Mouse (Mus musculus) gastrocnemius, postnatal 10 days (tissue): ENCODE data around the gene Gng7. TPM values are rescaled to one million over a fixed set of nuclear protein-coding genes. Genes with fewer than 3 reads are reported as not detected.

ENCODE experiments used
- DNase-seq: peaks from one replicate; pipeline ENCODE4 v3.0.0; 2021; ENCODE audit warnings: mixed read lengths
- total RNA-seq, 2 experiments: library from RNA; stranded (reverse); gene quantifications; 2 replicates each; pipeline ENCODE4 v1.2.3; 2021

Gene Gng7
- total RNA-seq, 2 experiments from 2014 or later, result 1.7 to 2.0 TPM

DNA sequence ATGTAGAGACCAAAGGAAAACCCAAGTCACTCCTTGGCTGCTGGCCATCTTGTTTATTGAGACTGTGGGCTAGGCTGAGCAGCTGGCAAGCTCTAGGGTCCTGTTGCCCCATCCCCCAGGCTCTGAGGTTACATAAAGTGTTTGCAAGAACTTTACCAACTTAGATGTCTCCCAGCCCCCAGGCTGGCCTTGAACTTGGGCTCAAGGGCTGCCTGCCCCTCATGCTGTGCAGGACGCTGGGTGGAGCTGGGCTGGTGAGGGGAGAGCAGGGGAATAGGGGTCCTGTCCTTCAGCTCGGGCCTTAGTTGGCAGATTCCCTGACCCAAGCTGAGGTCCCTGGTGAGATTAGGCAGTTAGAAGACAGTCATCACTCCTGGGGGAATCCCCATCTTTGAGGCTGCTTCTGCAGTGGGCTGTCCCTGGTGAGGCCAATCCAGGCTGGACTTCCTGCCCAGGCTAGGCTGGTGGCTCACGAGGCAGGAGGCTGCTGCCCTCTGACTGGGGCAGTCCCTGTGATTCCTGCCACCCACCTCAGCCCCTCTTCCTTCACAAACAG lies 47.6 kb downstream of the Gng7 start:
- DNase-seq, result no peak

- DNase-seq, result no peak
Measured at GRCm38 (mm10) chr10:80966296-80966695, 48.4 kb downstream of the Gng7 start.

- DNase-seq, result no peak
Measured at GRCm38 (mm10) chr10:80963031-80963975, 51.4 kb downstream of the Gng7 start.

DNA sequence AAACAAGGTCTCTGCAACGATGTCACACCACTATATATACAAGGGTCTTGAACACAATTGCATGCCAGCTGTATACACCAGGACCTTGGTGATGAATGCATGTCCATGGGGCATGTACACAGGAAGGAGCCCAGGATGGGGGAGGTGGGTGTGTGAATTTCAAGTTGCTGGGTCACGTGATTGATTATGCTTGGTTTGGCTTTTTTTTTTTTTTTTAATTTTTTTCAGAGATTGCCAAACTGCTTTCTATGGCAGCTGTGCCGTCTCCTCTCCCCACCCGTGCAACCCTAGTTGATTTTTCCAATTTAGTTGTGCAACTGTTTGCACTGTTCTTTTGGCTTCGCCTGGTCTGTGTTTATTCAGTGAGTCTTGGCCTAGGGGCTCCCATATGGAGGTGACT lies 52.2 kb downstream of the Gng7 start:
- DNase-seq, result no peak

- DNase-seq, result no peak
Measured at GRCm38 (mm10) chr10:80962051-80962472, 52.7 kb downstream of the Gng7 start.

DNA sequence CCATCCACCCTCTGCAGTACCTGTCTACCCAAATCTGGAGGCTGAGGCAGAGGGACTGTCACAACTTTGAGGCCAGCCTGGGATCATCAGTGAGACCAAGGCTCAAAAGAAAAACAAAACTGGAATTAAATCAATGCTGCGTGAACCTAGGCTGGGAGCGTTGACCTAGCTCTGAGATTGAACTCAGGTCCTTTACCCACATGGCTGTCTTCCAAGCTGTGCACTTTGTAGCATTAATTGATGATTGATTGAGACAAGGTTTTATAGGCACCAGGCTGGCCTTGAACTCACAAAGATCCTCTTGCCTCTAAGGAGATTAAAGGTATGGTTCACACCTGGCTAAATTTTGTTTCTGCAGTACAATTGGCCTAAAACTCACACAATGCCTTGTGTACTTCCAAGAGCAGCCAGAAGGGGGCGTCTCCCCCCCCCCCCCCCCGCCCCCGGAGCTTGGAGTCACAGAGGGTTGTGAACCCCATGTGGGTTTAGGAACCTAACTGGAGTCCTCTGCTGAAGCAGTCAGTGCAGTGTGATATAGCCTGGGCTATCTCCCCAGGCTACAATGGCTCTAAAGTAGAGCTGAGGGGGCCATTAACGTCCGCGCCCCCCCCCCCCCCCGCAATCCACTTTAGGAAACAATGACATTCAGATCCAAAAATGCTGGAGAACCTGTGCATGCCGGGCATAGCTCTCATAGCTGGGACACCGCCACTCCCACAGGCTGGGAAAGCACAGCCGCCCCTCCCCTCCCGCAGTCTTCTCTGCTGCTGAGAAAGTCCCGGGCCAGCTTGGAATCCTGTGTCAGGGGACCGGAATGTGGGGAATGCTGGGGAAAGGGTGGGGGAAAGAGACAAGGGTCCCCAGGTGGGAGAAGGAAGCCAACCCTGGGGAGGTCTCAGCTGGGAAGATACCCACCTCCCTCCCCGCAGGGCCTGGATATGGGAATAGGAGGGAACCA lies 53.9 kb downstream of the Gng7 start:
- peak; percentile 56 for DNase-seq

- DNase-seq, result no peak
Measured at GRCm38 (mm10) chr10:80958979-80959637, 55.6 kb downstream of the Gng7 start.

- no peak for DNase-seq
Measured at GRCm38 (mm10) chr10:80957791-80958190, 57.0 kb downstream of the Gng7 start.

GRCm38 (mm10) chr10:80956901-80957300 lies 57.8 kb downstream of the Gng7 start:
- DNase-seq, result no peak

- no peak for DNase-seq
Measured at GRCm38 (mm10) chr10:80956385-80956784, 58.4 kb downstream of the Gng7 start.

DNA sequence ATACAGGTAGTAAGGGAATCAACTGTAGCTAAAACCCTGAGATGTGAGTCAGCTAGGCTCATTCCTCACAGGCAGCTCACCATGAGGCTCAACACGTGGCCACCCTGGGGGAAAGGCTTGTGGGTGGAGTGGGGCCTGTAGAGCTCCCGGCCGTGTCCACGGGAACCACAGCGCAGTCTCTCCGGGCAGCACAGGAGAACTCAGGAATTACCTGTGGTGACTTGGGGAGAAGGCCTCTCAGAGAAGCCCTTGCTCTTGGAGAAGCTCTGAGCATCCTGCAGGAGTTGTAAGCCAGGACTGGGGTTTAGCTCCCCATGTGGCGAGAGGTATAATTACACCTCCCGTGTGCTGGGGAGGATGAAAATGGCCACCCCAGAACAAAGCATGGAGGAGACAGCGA lies 59.2 kb downstream of the Gng7 start:
- peak; percentile 62 for DNase-seq

GRCm38 (mm10) chr10:80954843-80955242 lies 59.9 kb downstream of the Gng7 start:
- peak; percentile 44 for DNase-seq

DNA sequence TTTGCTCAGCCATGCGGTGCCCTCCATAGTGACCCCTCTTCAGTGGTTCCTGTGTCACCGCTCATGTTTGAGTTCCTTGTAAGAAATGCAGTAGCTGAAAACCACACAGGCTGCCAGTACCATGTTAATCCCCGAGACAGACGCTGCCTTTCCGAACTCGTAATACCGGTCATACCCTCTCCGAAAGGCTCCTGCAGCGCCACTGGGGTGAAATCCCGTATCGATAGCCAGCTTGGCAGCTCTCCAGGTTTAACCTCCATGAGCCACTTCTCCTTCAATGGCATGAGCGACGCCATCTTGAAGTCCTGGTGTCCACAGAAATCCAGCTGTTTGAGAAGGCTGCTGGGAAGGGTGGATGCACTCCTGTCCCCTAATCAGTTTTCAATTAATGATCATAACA lies 60.3 kb downstream of the Gng7 start:
- no peak for DNase-seq

DNA sequence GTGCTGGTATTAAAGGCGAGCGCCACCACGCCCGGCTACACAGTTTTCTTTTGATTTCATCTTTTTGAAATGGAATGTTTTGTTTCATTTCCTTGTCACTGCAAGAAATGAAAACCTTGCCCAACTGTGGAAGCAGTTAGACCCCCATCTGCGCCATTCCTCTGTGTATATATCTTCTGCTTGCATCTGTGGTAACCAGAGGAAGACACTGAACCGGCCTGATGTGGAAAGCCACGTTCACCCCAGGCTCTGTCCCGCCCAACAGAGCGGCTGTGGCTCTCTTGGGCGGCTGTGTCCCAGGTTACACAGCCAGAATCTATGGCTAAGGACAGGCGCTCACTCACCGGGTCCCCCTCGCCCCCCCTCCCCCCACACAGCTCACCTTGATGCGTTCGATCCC lies 62.3 kb downstream of the Gng7 start:
- no peak for DNase-seq

DNA sequence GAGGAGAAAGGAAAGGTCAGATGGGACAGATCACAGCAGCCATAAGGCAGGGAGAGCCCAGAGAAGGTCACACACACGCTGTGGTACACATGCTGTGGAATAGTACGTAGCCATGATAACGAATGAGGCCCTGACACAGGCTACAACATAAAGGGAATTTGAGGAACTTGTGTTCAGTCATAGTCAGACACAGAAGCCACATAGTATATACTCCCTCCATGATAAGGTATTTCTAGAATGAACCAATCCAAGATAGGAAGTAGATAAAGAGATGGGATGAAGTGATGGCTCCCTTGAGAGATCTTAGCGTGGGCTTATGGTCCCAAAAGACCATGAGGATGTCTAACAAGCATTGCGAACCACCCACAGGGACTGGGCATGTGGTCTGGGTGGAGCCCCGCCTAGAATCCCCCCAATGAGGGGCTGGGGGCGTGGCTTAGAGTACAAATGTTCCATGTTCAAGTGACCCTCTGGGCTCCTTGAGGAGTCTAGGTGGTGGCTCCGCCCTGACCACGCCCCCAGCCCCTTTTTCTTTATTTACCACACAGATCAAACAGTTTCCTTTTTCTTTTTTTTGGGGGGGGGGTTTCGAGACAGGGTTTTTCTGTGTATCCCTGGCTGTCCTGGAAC lies 62.9 kb downstream of the Gng7 start:
- DNase-seq, result no peak

DNA sequence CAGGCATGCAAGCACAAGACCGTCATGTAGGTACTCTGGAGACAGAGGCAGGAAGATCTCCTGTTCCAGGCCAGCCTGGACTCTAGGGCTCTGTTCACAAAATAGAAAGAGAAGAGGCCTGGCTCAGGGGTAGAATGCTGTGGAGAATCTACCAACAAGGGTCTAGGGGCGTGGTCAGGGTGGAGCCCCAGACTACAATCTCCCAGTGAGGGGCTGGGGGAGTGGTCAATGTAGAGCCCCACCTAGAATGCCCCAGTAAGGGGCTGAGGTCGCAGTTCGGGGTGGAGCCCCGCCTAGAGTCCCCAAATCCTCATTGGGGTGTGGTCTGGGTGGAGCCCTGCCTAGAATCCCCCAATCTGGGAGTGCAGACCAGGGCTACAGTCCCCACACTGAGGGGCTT lies 64.4 kb downstream of the Gng7 start:
- no peak for DNase-seq

DNA sequence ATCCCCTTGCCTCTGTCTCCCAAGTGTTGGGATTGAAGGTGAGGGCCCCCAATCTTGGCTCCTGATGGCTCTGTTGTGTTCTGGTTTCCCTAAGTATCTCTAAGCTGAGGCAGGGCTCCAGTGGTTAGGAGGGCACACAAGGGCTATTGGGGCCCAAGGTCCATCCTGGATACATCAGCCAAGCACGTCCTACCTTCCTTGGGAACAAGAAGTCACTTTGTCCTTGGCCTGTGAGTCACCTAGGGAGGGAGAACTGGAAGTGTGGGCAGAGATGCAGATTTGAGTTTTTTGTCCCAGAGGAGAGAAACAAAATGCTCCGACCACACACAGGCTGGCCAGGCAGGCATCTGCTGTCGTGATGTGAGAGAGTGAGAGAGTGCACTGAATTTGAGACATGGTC lies 65.7 kb downstream of the Gng7 start:
- no peak for DNase-seq

GRCm38 (mm10) chr10:80948570-80948969 lies 66.2 kb downstream of the Gng7 start:
- no peak for DNase-seq

GRCm38 (mm10) chr10:80947802-80948201 lies 66.9 kb downstream of the Gng7 start:
- peak; percentile 61 for DNase-seq

DNA sequence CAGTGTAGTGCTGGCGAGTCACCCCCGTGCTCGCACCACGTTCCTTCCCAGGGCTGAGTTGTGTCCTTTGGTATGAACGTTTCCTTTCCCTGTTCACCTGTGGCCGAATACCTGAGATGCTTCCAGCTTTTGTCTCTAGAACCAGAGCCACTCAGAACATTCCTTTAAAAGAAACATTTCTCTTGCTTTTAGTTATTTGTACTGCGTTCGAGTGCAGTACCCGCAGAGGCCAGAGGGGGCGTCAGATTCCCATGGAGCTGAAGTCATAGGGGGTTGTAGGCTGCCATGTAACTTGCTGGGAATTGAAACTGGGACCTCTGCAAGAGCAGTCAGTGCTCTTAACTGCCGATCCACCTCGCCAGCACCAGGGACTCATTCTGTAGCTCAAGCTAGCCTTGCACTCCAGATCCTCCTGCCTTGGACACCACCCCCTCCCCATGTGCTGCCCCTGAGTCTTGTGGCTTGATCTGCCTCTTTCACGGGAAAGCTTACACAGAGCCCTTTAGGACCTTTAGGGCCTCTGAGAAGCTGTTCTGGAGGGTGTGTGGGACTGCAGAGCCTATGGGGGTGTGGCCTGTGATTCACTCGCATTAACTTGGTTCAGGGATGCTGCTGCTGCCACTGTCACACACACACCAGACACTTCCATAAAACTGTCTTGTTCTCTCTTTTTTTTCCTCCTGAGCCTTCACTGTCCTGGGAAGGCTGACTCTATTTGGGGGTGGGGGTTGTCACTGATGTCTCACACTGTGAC lies 67.9 kb downstream of the Gng7 start:
- no peak for DNase-seq

- no peak for DNase-seq
Measured at GRCm38 (mm10) chr10:80944231-80944630, 70.5 kb downstream of the Gng7 start.
